Comparison of ENCODE assay signal across 22 mouse cellular contexts in the genomic region with DNA sequence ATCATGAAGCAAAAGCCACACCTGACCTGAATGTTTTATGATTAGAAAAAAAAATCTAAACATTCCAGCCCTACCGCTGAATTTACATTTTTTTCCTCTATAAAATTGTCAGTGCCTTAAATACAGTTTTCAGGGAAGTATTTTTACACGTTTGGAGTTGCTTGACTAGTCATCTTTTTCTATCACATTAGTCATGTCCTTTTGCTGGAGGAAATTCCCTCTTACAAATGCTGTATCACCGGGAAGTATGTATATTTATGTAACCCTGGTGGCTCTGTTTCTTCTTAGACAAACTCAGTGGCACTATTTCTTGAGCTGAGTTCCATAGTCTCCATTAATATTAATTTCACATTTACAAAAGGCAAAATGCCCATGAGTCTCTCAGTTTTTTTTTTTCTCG.
"Had no signal": no experiment of that assay in that cellular context is flagged by ENCODE, and none has a peak within 500 bp of the region (broad histone marks: within the 10 kb centered on the region; RNA-seq: fewer than 3 reads in every experiment).

No protein-coding gene starts in this region.

- H3K27ac ChIP-seq: lung, embryonic 15.5 days; macrophage; midbrain, embryonic 12.5 days; neural tube, embryonic 13.5 days; neural tube, embryonic 15.5 days had no signal

- H3K4me3 ChIP-seq: lung, embryonic 15.5 days; megakaryocyte, embryonic 14.5 days; midbrain, embryonic 12.5 days; myocyte; neural tube, embryonic 13.5 days; neural tube, embryonic 15.5 days had no signal

- H3K9me3 ChIP-seq: lung, embryonic 15.5 days; megakaryocyte, embryonic 14.5 days; midbrain, embryonic 12.5 days; neural tube, embryonic 13.5 days; neural tube, embryonic 15.5 days had no signal

- H3K27me3 ChIP-seq: lung, embryonic 15.5 days; megakaryocyte, embryonic 14.5 days; midbrain, embryonic 12.5 days; neural tube, embryonic 13.5 days; neural tube, embryonic 15.5 days had no signal

- H3K4me1 ChIP-seq: lung, embryonic 15.5 days; megakaryocyte, embryonic 14.5 days; midbrain, embryonic 12.5 days; neural tube, embryonic 13.5 days; neural tube, embryonic 15.5 days had no signal

- DNase-seq: liver, postnatal 0 days; lung, adult 2 months; lung, postnatal 14 days; lung, postnatal 36 days; midbrain, embryonic 14.5 days; retina, postnatal 1 day; right cerebral cortex, adult 18-20 months; right cerebral cortex, postnatal 25 days; right cerebral cortex, postnatal 4 days; spleen, adult 18-20 months; thymus, adult 18-20 months; thymus, postnatal 14 days; thymus, postnatal 36 days had no signal

- ATAC-seq: liver, postnatal 0 days; lung, postnatal 0 days; midbrain, embryonic 16.5 days had no signal

- H3K36me3 ChIP-seq: lung, embryonic 15.5 days; midbrain, embryonic 12.5 days; neural tube, embryonic 13.5 days; neural tube, embryonic 15.5 days had no signal
